Mouse (Mus musculus) brain, adult 2 months (tissue): ENCODE data around the gene Hspa5.

Experiments
- DNase-seq: peaks from one replicate; pipeline ENCODE4 v3.0.0; 2011; ENCODE audit warnings: low read depth, low spot score

The Hspa5 gene

GRCm38 (mm10) chr2:34805364-34805950 is 33.7 kb downstream of the Hspa5 start:
- DNase-seq = no peak

- DNase-seq = no peak
Measured at GRCm38 (mm10) chr2:34808057-34808456, 36.3 kb downstream of the Hspa5 start.

- no peak for DNase-seq
Measured at GRCm38 (mm10) chr2:34809568-34809967, 37.8 kb downstream of the Hspa5 start.

GRCm38 (mm10) chr2:34810775-34811174 is 39.0 kb downstream of the Hspa5 start:
- no peak for DNase-seq

GRCm38 (mm10) chr2:34812706-34813105 is 40.9 kb downstream of the Hspa5 start:
- DNase-seq = no peak

- peak; percentile 48 for DNase-seq
Measured at GRCm38 (mm10) chr2:34815893-34816292, 44.1 kb downstream of the Hspa5 start.

- no peak for DNase-seq
Measured at GRCm38 (mm10) chr2:34818492-34818891, 46.7 kb downstream of the Hspa5 start.

GRCm38 (mm10) chr2:34825827-34826459 is 54.2 kb downstream of the Hspa5 start, which contains the start of gene Fbxw2:
Gene Fbxw2, minus strand, starts transcription at chr2:34826311.
- peak; percentile 98 for DNase-seq

- DNase-seq = no peak
Measured at GRCm38 (mm10) chr2:34826460-34827231, 54.9 kb downstream of the Hspa5 start.
